18 mouse cellular contexts compared by ENCODE assay signal in genomic region chr9:75246080-75246930, GRCm38 (mm10). TPM values are rescaled to one million over a fixed set of nuclear protein-coding genes. Genes with fewer than 3 reads are reported as not detected.
A peak's percentile ranks its signal among the peaks of the same experiment; 100 is the strongest.
DNase-seq lines count a peak whose midpoint lies in the region; ATAC-seq lines count a peak whose summit lies in the region.
"Had no signal": no experiment of that assay in that cellular context is flagged by ENCODE, and none has a peak within 500 bp of the region (broad histone marks: within the 10 kb centered on the region; RNA-seq: fewer than 3 reads in every experiment).

No protein-coding gene starts in this region.

- no peaks in the 10 kb centered on the region for H3K36me3 ChIP-seq in forebrain, embryonic 15.5 days
- H3K36me3 ChIP-seq: heart, embryonic 10.5 days; hindbrain, embryonic 13.5 days; liver, embryonic 13.5 days; neural tube, embryonic 13.5 days had no signal

- H3K27me3 ChIP-seq in forebrain, embryonic 15.5 days, result no peaks in the 10 kb centered on the region
- H3K27me3 ChIP-seq: forebrain, embryonic 13.5 days; hindbrain, embryonic 13.5 days; liver, embryonic 13.5 days; neural tube, embryonic 13.5 days had no signal

- H3K9ac ChIP-seq in forebrain, embryonic 15.5 days (replicated peaks), result no peak overlapping the region
- H3K9ac ChIP-seq: forebrain, embryonic 13.5 days; hindbrain, embryonic 13.5 days; liver, embryonic 13.5 days; neural tube, embryonic 13.5 days had no signal

- peak; percentile 16 for DNase-seq in thymus, postnatal 4 days
- DNase-seq in thymus, postnatal 10 days (ENCODE audit: low spot score in 2 of 2), result no peak
- DNase-seq in NIH3T3 (ENCODE audit: low read depth) (peak; percentile 85), adipocyte (ENCODE audit: low spot score) (no peak)
- DNase-seq in embryo, embryonic 9.5 days (ENCODE audit: extremely low spot score), result no peak
- DNase-seq: adrenal gland, adult 8-10 months; cerebellum, adult 2 months; gastrocnemius, postnatal 36 days; heart, postnatal 10 days; liver, embryonic 13.5 days had no signal

- H3K4me3 ChIP-seq in forebrain, embryonic 15.5 days, result no peak overlapping the region
- H3K4me3 ChIP-seq: forebrain, embryonic 13.5 days; heart, embryonic 10.5 days; hindbrain, embryonic 13.5 days; layer of hippocampus, adult 2 months; liver, embryonic 13.5 days; neural tube, embryonic 13.5 days had no signal

- H3K4me1 ChIP-seq in forebrain, embryonic 15.5 days, result peaks cover 6% of the 10 kb centered on the region
- H3K4me1 ChIP-seq: liver, embryonic 13.5 days had no signal

- WGBS in forebrain, embryonic 15.5 days, result 91% methylated on average over 13 of the region's 13 CpGs

- peak; percentile 52; the same call in 1 of the 2 replicates for ATAC-seq in granulocyte monocyte progenitor cell, adult 5-6 weeks (replicated peaks; ENCODE audit: poor library complexity, severe bottlenecking)
- ATAC-seq in forebrain, embryonic 15.5 days (replicated peaks), result no peak
- ATAC-seq: forebrain, embryonic 13.5 days; intestine, embryonic 16.5 days had no signal

- H3K9me3 ChIP-seq in forebrain, embryonic 15.5 days, result no peaks in the 10 kb centered on the region
- H3K9me3 ChIP-seq: forebrain, embryonic 13.5 days; heart, embryonic 10.5 days; hindbrain, embryonic 13.5 days; liver, embryonic 13.5 days; neural tube, embryonic 13.5 days had no signal

- H3K27ac ChIP-seq in forebrain, embryonic 15.5 days (replicated peaks), result no peak overlapping the region
- H3K27ac ChIP-seq: forebrain, embryonic 13.5 days; heart, embryonic 10.5 days; hindbrain, embryonic 13.5 days; layer of hippocampus, adult 2 months; liver, embryonic 13.5 days; neural tube, embryonic 13.5 days had no signal

- H3K4me2 ChIP-seq in forebrain, embryonic 15.5 days (replicated peaks), result no peak overlapping the region
- H3K4me2 ChIP-seq: forebrain, embryonic 13.5 days; hindbrain, embryonic 13.5 days; liver, embryonic 13.5 days; neural tube, embryonic 13.5 days had no signal

RNA-seq across cellular contexts. Expression of gene Myo5c, which starts 14.5 kb away (rescaled TPM):
- not detected in 2 replicates for total RNA-seq in granulocyte monocyte progenitor cell, adult 5-6 weeks (2014; fragmentation: Nextera tagmentation)
- total RNA-seq in granulocyte monocyte progenitor cell, adult 5-6 weeks (2017), result not detected in 2 replicates
- polyA plus RNA-seq in forebrain, embryonic 15.5 days (2015; fragmentation: Nextera tagmentation; extraction: Ambion mirVana), result 0.18 and 0.31 TPM in 2 replicates

RNA-seq across cellular contexts. Expression of gene Gnb5, which starts 59.8 kb away (rescaled TPM):
- 4.1 and 5.0 TPM in 2 replicates for total RNA-seq in granulocyte monocyte progenitor cell, adult 5-6 weeks (2014; fragmentation: Nextera tagmentation)
- 2.7 and 2.8 TPM in 2 replicates for total RNA-seq in granulocyte monocyte progenitor cell, adult 5-6 weeks (2017)
- polyA plus RNA-seq in forebrain, embryonic 15.5 days (2015; fragmentation: Nextera tagmentation; extraction: Ambion mirVana), result 47.8 and 52.6 TPM in 2 replicates

Comparison
In these comparisons a context has a peak if more than half of its experiments do, and no peak if none do; other contexts are left out.
1. DNase-seq: peak in thymus, postnatal 4 days (single experiment) and NIH3T3 (single experiment); none in thymus, postnatal 10 days (0 of 2), adipocyte (single experiment) and embryo, embryonic 9.5 days (single experiment).